Mouse (Mus musculus) limb, embryonic 15.5 days (tissue): ENCODE data around the gene Rpl26. TPM values are rescaled to one million over a fixed set of nuclear protein-coding genes. Genes with fewer than 3 reads are reported as not detected.
"Not testable (repeated sequence)": the region's sequence is repeated elsewhere in the genome, so short reads cannot be mapped to it uniquely, and the experiment has no call there.

Experiments used
- ATAC-seq: fragments of 200-750 bp; cut with Nextera tagmentation; 2 replicates; pipeline ENCODE4 v1.8.0; 2017; ENCODE audit warnings: low read depth, moderate TSS enrichment; ENCODE audit not compliant: insufficient number of reproducible peaks, low FRiP score, low TSS enrichment
- H3K27ac ChIP-seq: fragments of 300-500 bp; sonication (generic); 2 replicates; pipeline ENCODE4 v1.5.1; 2015; ENCODE audit warnings: moderate library complexity, mild to moderate bottlenecking, inconsistent platforms
- H3K27me3 ChIP-seq: fragments of 300-500 bp; sonication (generic); 2 replicates; pipeline ENCODE4 v1.6.1; 2015; ENCODE audit warnings: inconsistent platforms
- H3K36me3 ChIP-seq: fragments of 300-500 bp; sonication (generic); 2 replicates; pipeline ENCODE4 v1.6.1; 2015; ENCODE audit warnings: inconsistent platforms
- H3K4me1 ChIP-seq: fragments of 300-500 bp; sonication (generic); 2 replicates; pipeline ENCODE4 v1.6.1; 2015; ENCODE audit warnings: inconsistent platforms
- H3K4me2 ChIP-seq: fragments of 300-500 bp; sonication (generic); 2 replicates; pipeline ENCODE4 v1.6.1; 2015; ENCODE audit warnings: mild to moderate bottlenecking, inconsistent platforms
- H3K4me3 ChIP-seq: fragments of 300-500 bp; sonication (generic); 2 replicates; pipeline ENCODE4 v1.5.1; 2015; ENCODE audit warnings: mild to moderate bottlenecking, inconsistent platforms
- H3K9ac ChIP-seq: fragments of 300-500 bp; sonication (generic); 2 replicates; pipeline ENCODE4 v1.6.1; 2015; ENCODE audit warnings: inconsistent platforms
- H3K9me3 ChIP-seq: fragments of 300-500 bp; sonication (generic); 2 replicates; pipeline ENCODE4 v1.6.1; 2016; ENCODE audit warnings: inconsistent platforms
- WGBS: fragments of 180-500 bp; shearing (Covaris S2); methylation state at CpG from one replicate; pipeline ENCODE4 v1.1.7; 2015; 5-methylcytosine and 5-hydroxymethylcytosine counted together
- polyA plus RNA-seq: library from polyadenylated mRNA; unstranded; fragments of >200 nt; fragmentation: Nextera tagmentation; extraction: Ambion mirVana; gene quantifications from 2 replicates; pipeline ENCODE4 v1.2.1, GENCODE M21; 2015

The Rpl26 gene
- polyA plus RNA-seq, 1 experiment from 2014 or later, result 986 TPM

GRCm38 (mm10) chr11:68924749-68925148, 23.4 kb downstream of the Rpl26 start:
- 82% methylated on average over 2 of the region's 2 CpGs for WGBS

GRCm38 (mm10) chr11:68926981-68927380, 25.6 kb downstream of the Rpl26 start, which contains the start of gene Odf4:
Gene Odf4 (minus strand): TSS chr11:68927081.
- no peaks in the 10 kb centered on the region for H3K27me3 ChIP-seq
- H3K9me3 ChIP-seq, result no peaks in the 10 kb centered on the region
- no peaks in the 10 kb centered on the region for H3K36me3 ChIP-seq
- H3K4me3 ChIP-seq, result no peak within 1 kb of the TSS
- 72% methylated on average over 3 of the region's 3 CpGs for WGBS
- no peak within 1 kb of the TSS for H3K4me2 ChIP-seq
- H3K9ac ChIP-seq, result no peak within 1 kb of the TSS
- no peak within 1 kb of the TSS for H3K27ac ChIP-seq
- H3K4me1 ChIP-seq, result peaks cover 3% of the 10 kb centered on the region; the same call in 1 of the 2 replicates
- ATAC-seq, result no peak

More at GRCm38 (mm10) chr11:68924749-68925148, 23.4 kb downstream of the Rpl26 start:
- Histone ChIP-seq H3K9ac (no peak overlapping the region), H3K4me1 (peaks cover 3% of the 10 kb centered on the region; the same call in 1 of the 2 replicates), H3K4me3 (no peak overlapping the region), H3K36me3 (no peaks in the 10 kb centered on the region), H3K9me3 (no peaks in the 10 kb centered on the region), H3K27me3 (no peaks in the 10 kb centered on the region), H3K27ac (no peak overlapping the region), H3K4me2 (no peak overlapping the region)
- ATAC-seq, result no peak

- Histone ChIP-seq H3K27me3 (no peaks in the 10 kb centered on the region), H3K4me2 (no peak overlapping the region), H3K36me3 (no peaks in the 10 kb centered on the region), H3K9me3 (no peaks in the 10 kb centered on the region), H3K27ac (no peak overlapping the region), H3K9ac (no peak overlapping the region), H3K4me1 (no peaks in the 10 kb centered on the region), H3K4me3 (no peak overlapping the region)
- WGBS, result 73% methylated on average over 6 of the region's 6 CpGs
- no peak for ATAC-seq
Observed at GRCm38 (mm10) chr11:68929947-68930346, 28.6 kb downstream of the Rpl26 start.

- Histone ChIP-seq H3K27ac (no peak overlapping the region), H3K27me3 (no peaks in the 10 kb centered on the region), H3K36me3 (no peaks in the 10 kb centered on the region), H3K9ac (no peak overlapping the region), H3K9me3 (no peaks in the 10 kb centered on the region), H3K4me1 (no peaks in the 10 kb centered on the region), H3K4me2 (no peak overlapping the region), H3K4me3 (no peak overlapping the region)
- no peak for ATAC-seq
- 78% methylated on average over 5 of the region's 5 CpGs for WGBS
Observed at GRCm38 (mm10) chr11:68933885-68934507, 32.6 kb downstream of the Rpl26 start.

GRCm38 (mm10) chr11:68936951-68937350, 35.6 kb downstream of the Rpl26 start:
- H3K4me1 ChIP-seq, H3K27me3 ChIP-seq, H3K4me2 ChIP-seq, H3K9me3 ChIP-seq, H3K27ac ChIP-seq, H3K4me3 ChIP-seq, H3K9ac ChIP-seq, ATAC-seq, H3K36me3 ChIP-seq: not testable (repeated sequence)
- 83% methylated on average over 4 of the region's 4 CpGs for WGBS

- 1% methylated on average over 16 of the region's 16 CpGs for WGBS
Observed at GRCm38 (mm10) chr11:68939451-68940304, 38.3 kb downstream of the Rpl26 start.

GRCm38 (mm10) chr11:68940516-68940915, 39.1 kb downstream of the Rpl26 start:
- Histone ChIP-seq H3K4me2 (peak overlapping the region; percentile 56), H3K27me3 (no peaks in the 10 kb centered on the region), H3K36me3 (no peaks in the 10 kb centered on the region), H3K4me3 (peak overlapping the region; percentile 43), H3K27ac (0 out of 2 replicates have a peak overlapping the region, but pooled peaks have one; percentile 1), H3K9ac (0 out of 2 replicates have a peak overlapping the region, but pooled peaks have one; percentile 31), H3K9me3 (no peaks in the 10 kb centered on the region), H3K4me1 (peaks cover 8% of the 10 kb centered on the region)
- WGBS, result 38% methylated on average over 4 of the region's 4 CpGs
- no peak for ATAC-seq

More at GRCm38 (mm10) chr11:68939451-68940304, 38.3 kb downstream of the Rpl26 start:
- Histone ChIP-seq H3K4me1 (peaks cover 8% of the 10 kb centered on the region), H3K36me3 (no peaks in the 10 kb centered on the region), H3K9me3 (no peaks in the 10 kb centered on the region), H3K4me2 (peak overlapping the region; percentile 56), H3K4me3 (peak overlapping the region; percentile 43), H3K9ac (peak overlapping the region; percentile 31; the same call in 1 of the 2 replicates), H3K27ac (peak overlapping the region; percentile 34; the same call in 1 of the 2 replicates), H3K27me3 (no peaks in the 10 kb centered on the region)
- peak; percentile 99 for ATAC-seq

GRCm38 (mm10) chr11:68942731-68943130, 41.3 kb downstream of the Rpl26 start:
- Histone ChIP-seq H3K4me1 (peaks cover 15% of the 10 kb centered on the region), H3K9ac (no peak overlapping the region), H3K27ac (no peak overlapping the region), H3K4me3 (no peak overlapping the region), H3K36me3 (no peaks in the 10 kb centered on the region), H3K9me3 (no peaks in the 10 kb centered on the region), H3K27me3 (peaks cover 16% of the 10 kb centered on the region; the same call in 1 of the 2 replicates), H3K4me2 (no peak overlapping the region)
- no peak for ATAC-seq
- WGBS, result 84% methylated on average over 8 of the region's 8 CpGs

GRCm38 (mm10) chr11:68945245-68945644, 43.9 kb downstream of the Rpl26 start:
- H3K4me2 ChIP-seq, result no peak overlapping the region
- WGBS, result 78% methylated on average over 2 of the region's 2 CpGs

GRCm38 (mm10) chr11:68946001-68946400, 44.6 kb downstream of the Rpl26 start:
- Histone ChIP-seq H3K4me2 (no peak overlapping the region), H3K36me3 (no peaks in the 10 kb centered on the region), H3K9ac (no peak overlapping the region), H3K27me3 (peaks cover 17% of the 10 kb centered on the region), H3K27ac (no peak overlapping the region), H3K4me1 (peaks cover 7% of the 10 kb centered on the region), H3K9me3 (no peaks in the 10 kb centered on the region), H3K4me3 (no peak overlapping the region)
- ATAC-seq, result no peak
- WGBS, result 69% methylated on average over 4 of the region's 4 CpGs

More at GRCm38 (mm10) chr11:68945245-68945644, 43.9 kb downstream of the Rpl26 start:
- no peak overlapping the region for H3K27ac ChIP-seq
- no peaks in the 10 kb centered on the region for H3K36me3 ChIP-seq
- no peak for ATAC-seq
- H3K9ac ChIP-seq, result no peak overlapping the region
- H3K4me3 ChIP-seq, result no peak overlapping the region
- peaks cover 12% of the 10 kb centered on the region for H3K4me1 ChIP-seq
- H3K27me3 ChIP-seq, result peaks cover 17% of the 10 kb centered on the region
- H3K9me3 ChIP-seq, result no peaks in the 10 kb centered on the region

- peaks cover 23% of the 10 kb centered on the region for H3K27me3 ChIP-seq
- H3K27ac ChIP-seq, result no peak overlapping the region
- H3K36me3 ChIP-seq, result no peaks in the 10 kb centered on the region
- H3K4me2 ChIP-seq, result peak overlapping the region; percentile 24; the same call in 1 of the 2 replicates
- H3K9me3 ChIP-seq, result no peaks in the 10 kb centered on the region
- no peak overlapping the region; the same call in 1 of the 2 replicates for H3K4me3 ChIP-seq
- 17% methylated on average over 14 of the region's 16 CpGs for WGBS
- 0 out of 2 replicates have a peak overlapping the region, but pooled peaks have one; percentile 11 for H3K9ac ChIP-seq
- H3K4me1 ChIP-seq, result peaks cover 7% of the 10 kb centered on the region
- ATAC-seq, result no peak
Observed at GRCm38 (mm10) chr11:68946806-68947440, 45.5 kb downstream of the Rpl26 start.
